Mouse (Mus musculus): ENCODE data around the gene Mok. TPM values are rescaled to one million over a fixed set of nuclear protein-coding genes. Genes with fewer than 3 reads are reported as not detected.
A peak's percentile ranks its signal among the peaks of the same experiment; 100 is the strongest.

The Mok gene
- total and polyA plus RNA-seq, 2 experiments from 2014 or later, result 17.0 to 23.7 TPM

DNA sequence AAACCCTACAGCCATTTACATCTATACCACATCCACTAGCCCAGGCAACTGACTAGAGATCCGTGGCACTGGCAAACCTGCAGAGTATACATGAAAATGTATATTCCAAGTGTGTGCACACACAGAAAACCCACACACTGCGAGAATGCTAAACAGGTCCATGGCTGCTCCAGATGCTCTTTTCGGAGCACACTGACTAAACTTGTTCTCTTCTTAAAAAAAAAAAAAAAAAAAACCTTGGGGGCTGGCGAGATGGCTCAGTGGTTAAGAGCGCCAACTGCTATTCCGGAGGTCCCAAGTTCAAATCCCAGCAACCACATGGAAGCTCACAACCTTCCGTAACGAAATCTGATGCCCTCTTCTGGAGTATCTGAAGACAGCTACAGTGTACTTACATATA is 2.9 kb downstream of the Mok start:
- Histone ChIP-seq H3K27me3 (ENCODE audit: insufficient read depth, low read length) (no peaks in the 10 kb centered on the region), H3K4me1 (ENCODE audit: insufficient read depth, low read length) (0 out of 2 replicates have a peak, but pooled peaks cover 3% of the 10 kb centered on the region), H3K4me2 (ENCODE audit: low read depth, low read length, poor library complexity, severe bottlenecking) (no peak overlapping the region), H3K4me3 (ENCODE audit: low read depth, low read length) (no peak overlapping the region), H3K9me3 (ENCODE audit: low read length) (no peaks in the 10 kb centered on the region), H3K27ac (ENCODE audit: low read depth, low read length) (no peak overlapping the region), H3K36me3 (ENCODE audit: insufficient read depth, low read length) (no peaks in the 10 kb centered on the region), H3K9ac (replicated peaks; ENCODE audit: low read length, poor library complexity, severe bottlenecking) (no peak overlapping the region)
- ATAC-seq (ENCODE audit: low FRiP score) (no peak), DNase-seq (ENCODE audit: low spot score) (no peak)
- no peak for TF ChIP-seq CTCF (IDR thresholded peaks at IDR 0.05)
- WGBS, result 85% methylated on average over 8 of the region's 8 CpGs

DNA sequence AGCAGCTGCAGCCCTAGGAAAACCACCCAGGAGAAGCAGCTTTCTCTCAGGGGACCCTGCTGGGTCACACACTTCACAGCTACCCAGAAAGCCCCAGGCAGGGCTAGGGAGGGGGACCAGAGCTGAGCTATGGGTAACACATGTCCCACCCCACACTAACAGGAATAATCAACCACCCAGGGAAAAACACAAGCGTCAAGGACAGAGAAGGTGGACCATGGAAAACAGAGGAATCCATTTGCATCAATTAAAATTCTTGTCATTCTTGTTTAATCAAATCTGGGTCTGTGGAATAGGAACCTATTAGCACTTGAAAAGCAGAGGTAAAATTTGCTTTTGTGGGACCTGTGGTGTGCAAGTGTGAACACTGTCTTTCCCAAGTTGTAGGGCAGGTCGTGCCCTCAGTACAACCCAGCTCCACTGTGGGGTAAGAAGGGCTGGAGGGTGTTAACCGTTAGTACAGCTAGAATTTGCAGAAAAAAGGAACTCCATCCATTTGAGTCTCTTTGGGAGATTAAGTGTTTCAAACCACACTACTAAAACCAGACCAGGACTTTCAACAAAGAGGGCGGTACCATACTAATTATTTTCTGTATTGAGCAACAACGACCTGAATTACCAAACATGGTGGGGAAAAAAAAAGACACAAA is 3.4 kb downstream of the Mok start:
- 0 out of 2 replicates have a peak overlapping the region, but pooled peaks have one; percentile 51 for H3K27ac ChIP-seq (ENCODE audit: low read depth, low read length)
- 0 out of 2 replicates have a peak, but pooled peaks cover 3% of the 10 kb centered on the region for H3K4me1 ChIP-seq (ENCODE audit: insufficient read depth, low read length)
- H3K9ac ChIP-seq (replicated peaks; ENCODE audit: low read length, poor library complexity, severe bottlenecking), result no peak overlapping the region
- TF ChIP-seq CTCF (IDR thresholded peaks at IDR 0.05), result no peak
- no peak overlapping the region for H3K4me3 ChIP-seq (ENCODE audit: low read depth, low read length)
- no peaks in the 10 kb centered on the region for H3K27me3 ChIP-seq (ENCODE audit: insufficient read depth, low read length)
- H3K4me2 ChIP-seq (ENCODE audit: low read depth, low read length, poor library complexity, severe bottlenecking), result no peak overlapping the region
- DNase-seq (ENCODE audit: low spot score) (peak; percentile 5), ATAC-seq (ENCODE audit: low FRiP score) (no peak)
- no peaks in the 10 kb centered on the region for H3K9me3 ChIP-seq (ENCODE audit: low read length)
- 38% methylated on average over 5 of the region's 5 CpGs for WGBS
- no peaks in the 10 kb centered on the region for H3K36me3 ChIP-seq (ENCODE audit: insufficient read depth, low read length)

DNA sequence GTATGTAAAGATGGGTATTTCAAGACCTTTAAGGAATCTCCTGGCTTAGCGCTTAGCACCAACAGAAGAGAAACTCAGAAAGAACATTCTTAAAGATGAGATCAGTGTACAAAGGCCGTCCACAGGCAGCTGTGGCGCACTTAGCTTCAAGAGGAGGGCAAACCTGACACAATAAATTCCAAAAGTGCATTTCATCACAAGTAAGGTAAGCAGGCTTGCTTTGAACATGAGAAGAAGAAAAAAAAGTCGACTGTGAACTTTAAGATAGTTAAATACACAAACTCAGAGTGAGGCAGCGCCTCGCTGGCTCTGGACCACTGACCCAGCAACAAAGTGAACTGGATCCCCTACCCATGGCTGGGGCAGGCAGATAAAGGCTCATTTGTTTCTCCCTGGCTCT is 4.0 kb downstream of the Mok start:
- 0 out of 2 replicates have a peak, but pooled peaks cover 3% of the 10 kb centered on the region for H3K4me1 ChIP-seq (ENCODE audit: insufficient read depth, low read length)
- TF ChIP-seq CTCF (IDR thresholded peaks at IDR 0.05), result no peak

DNA sequence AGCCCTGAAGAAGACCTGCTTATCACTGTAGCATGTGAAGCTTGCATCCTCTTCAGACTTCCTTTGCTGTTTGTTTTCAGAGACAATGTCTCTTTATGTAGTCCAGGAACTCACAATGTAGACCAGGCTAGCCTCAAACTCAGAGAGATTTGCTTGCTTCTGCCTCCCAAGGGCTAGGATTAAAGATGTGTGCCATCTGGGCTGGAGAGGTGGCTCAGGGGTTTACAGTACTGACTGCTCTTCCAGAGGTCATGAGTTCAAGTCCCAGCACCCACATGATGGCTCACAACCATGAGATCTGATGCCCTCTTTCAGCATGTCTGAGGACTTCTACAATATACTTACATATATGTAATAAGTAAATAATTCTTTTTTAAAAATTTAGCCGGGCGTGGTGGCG is 5.6 kb downstream of the Mok start:
- 95% methylated on average over 3 of the region's 3 CpGs for WGBS
- no peak overlapping the region for H3K27ac ChIP-seq (ENCODE audit: low read depth, low read length)
- 0 out of 2 replicates have a peak, but pooled peaks cover 3% of the 10 kb centered on the region for H3K4me1 ChIP-seq (ENCODE audit: insufficient read depth, low read length)
- H3K27me3 ChIP-seq (ENCODE audit: insufficient read depth, low read length), result no peaks in the 10 kb centered on the region
- no peak overlapping the region for H3K9ac ChIP-seq (replicated peaks; ENCODE audit: low read length, poor library complexity, severe bottlenecking)
- H3K36me3 ChIP-seq (ENCODE audit: insufficient read depth, low read length), result no peaks in the 10 kb centered on the region
- H3K4me2 ChIP-seq (ENCODE audit: low read depth, low read length, poor library complexity, severe bottlenecking), result no peak overlapping the region
- TF ChIP-seq CTCF (IDR thresholded peaks at IDR 0.05), result no peak
- DNase-seq (ENCODE audit: low spot score) (no peak), ATAC-seq (ENCODE audit: low FRiP score) (no peak)
- H3K4me3 ChIP-seq (ENCODE audit: low read depth, low read length), result no peak overlapping the region
- H3K9me3 ChIP-seq (ENCODE audit: low read length), result no peaks in the 10 kb centered on the region

More for the DNA sequence above, 4.0 kb downstream of the Mok start:
- Histone ChIP-seq H3K27me3 (ENCODE audit: insufficient read depth, low read length) (no peaks in the 10 kb centered on the region), H3K27ac (ENCODE audit: low read depth, low read length) (0 out of 2 replicates have a peak overlapping the region, but pooled peaks have one; percentile 51), H3K4me2 (ENCODE audit: low read depth, low read length, poor library complexity, severe bottlenecking) (no peak overlapping the region), H3K4me3 (ENCODE audit: low read depth, low read length) (no peak overlapping the region), H3K36me3 (ENCODE audit: insufficient read depth, low read length) (no peaks in the 10 kb centered on the region), H3K9me3 (ENCODE audit: low read length) (no peaks in the 10 kb centered on the region), H3K9ac (replicated peaks; ENCODE audit: low read length, poor library complexity, severe bottlenecking) (no peak overlapping the region)
- ATAC-seq (ENCODE audit: low FRiP score), result no peak
- no peak for DNase-seq (ENCODE audit: low spot score)
- 43% methylated on average over 6 of the region's 6 CpGs for WGBS

DNA sequence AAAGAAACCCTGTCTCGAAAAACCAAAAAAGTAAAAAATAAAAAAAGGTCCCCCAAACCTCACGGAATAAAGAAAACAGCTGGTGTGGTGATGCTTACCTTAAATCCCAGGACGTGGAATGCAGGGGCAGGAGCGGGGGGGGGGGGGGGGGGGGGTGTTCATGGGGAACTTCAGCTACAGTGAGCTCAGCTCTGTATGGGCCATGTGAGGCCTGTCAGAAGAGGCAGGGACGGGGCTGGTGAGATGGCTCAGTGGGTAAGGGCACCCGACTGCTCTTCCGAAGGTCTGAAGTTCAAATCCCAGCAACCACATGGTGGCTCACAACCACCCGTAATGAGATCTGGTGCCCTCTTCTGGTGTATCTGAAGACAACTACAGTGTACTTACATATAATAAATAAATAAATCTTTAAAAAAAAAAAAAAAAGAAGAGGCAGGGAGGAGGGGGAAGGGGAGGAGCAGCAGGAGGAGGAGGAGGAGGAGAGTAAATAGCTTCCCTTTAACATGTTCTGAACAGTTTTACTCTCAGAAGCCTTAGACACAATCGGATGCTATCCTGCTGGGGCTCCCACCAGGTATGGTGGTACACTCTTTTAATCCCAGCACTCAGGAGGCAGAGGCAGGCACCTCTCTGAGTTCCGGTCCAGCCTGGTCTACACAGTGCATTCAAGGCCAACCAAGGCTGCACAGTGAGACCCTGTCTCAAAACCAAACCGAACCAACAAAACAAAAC is 10.3 kb downstream of the Mok start:
- Histone ChIP-seq H3K4me3 (ENCODE audit: low read depth, low read length) (no peak overlapping the region), H3K4me2 (ENCODE audit: low read depth, low read length, poor library complexity, severe bottlenecking) (no peak overlapping the region), H3K9ac (replicated peaks; ENCODE audit: low read length, poor library complexity, severe bottlenecking) (no peak overlapping the region), H3K36me3 (ENCODE audit: insufficient read depth, low read length) (peaks cover 4% of the 10 kb centered on the region; the same call in 1 of the 2 replicates), H3K27me3 (ENCODE audit: insufficient read depth, low read length) (no peaks in the 10 kb centered on the region), H3K9me3 (ENCODE audit: low read length) (no peaks in the 10 kb centered on the region), H3K27ac (ENCODE audit: low read depth, low read length) (no peak overlapping the region), H3K4me1 (ENCODE audit: insufficient read depth, low read length) (no peaks in the 10 kb centered on the region)
- TF ChIP-seq CTCF (IDR thresholded peaks at IDR 0.05), result no peak
- DNase-seq (ENCODE audit: low spot score) (no peak), ATAC-seq (ENCODE audit: low FRiP score) (no peak)
- 82% methylated on average over 9 of the region's 11 CpGs for WGBS

DNA sequence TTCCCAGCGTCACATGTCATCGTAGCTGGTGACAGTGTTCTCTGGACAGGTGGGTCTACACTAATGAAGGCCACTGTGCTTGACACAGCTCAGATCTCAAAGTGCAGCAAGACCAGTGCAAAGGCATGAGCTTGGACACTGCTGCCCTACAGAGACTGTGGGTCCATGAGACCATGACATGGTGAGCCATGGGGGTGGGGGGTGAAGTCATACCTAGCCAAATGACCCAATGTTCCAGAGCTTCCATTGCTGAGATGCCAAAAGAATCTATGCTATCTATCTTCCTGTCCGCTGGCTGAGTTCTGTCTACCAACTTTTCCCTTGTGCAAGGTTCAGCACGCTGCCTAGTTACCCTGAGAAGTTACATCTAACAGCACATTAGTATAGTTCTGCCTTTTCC is 11.8 kb downstream of the Mok start:
- no peaks in the 10 kb centered on the region for H3K9me3 ChIP-seq (ENCODE audit: low read length)
- no peaks in the 10 kb centered on the region for H3K27me3 ChIP-seq (ENCODE audit: insufficient read depth, low read length)
- H3K9ac ChIP-seq (replicated peaks; ENCODE audit: low read length, poor library complexity, severe bottlenecking), result no peak overlapping the region
- peaks cover 4% of the 10 kb centered on the region; the same call in 1 of the 2 replicates for H3K36me3 ChIP-seq (ENCODE audit: insufficient read depth, low read length)
- no peak overlapping the region for H3K27ac ChIP-seq (ENCODE audit: low read depth, low read length)
- DNase-seq (ENCODE audit: low spot score) (no peak), ATAC-seq (ENCODE audit: low FRiP score) (no peak)
- H3K4me2 ChIP-seq (ENCODE audit: low read depth, low read length, poor library complexity, severe bottlenecking), result no peak overlapping the region
- WGBS, result 100% methylated on average over 4 of the region's 4 CpGs
- TF ChIP-seq CTCF (IDR thresholded peaks at IDR 0.05), result no peak
- no peaks in the 10 kb centered on the region for H3K4me1 ChIP-seq (ENCODE audit: insufficient read depth, low read length)
- H3K4me3 ChIP-seq (ENCODE audit: low read depth, low read length), result no peak overlapping the region

All from midbrain, postnatal 0 days (tissue).